Mouse (Mus musculus): Measurements from ENCODE around the gene Adipoq.

DNA sequence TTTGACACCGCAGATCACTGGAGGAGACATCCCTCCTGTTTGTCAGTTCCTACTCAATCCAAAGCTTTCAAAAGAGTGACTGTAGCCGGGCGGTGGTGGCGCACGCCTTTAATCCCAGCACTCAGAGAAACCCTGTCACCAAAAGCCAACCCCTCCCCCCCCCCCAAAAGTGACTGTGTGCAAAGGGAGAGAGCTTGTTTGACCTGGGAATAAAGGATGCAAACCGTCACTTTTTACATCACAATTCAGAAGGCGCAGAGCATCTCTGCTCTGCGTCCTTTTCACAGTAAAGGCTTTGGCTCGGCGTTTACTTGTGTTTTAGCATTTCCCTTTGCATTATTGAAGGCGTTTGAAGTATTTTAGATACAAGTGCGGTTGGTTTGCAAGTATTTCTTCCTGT, 46.7 kb upstream of the Adipoq start:
- no peak for TF ChIP-seq EP300 (IDR thresholded peaks at IDR 0.05; ENCODE audit: insufficient read depth, low read depth, low read length)
- no peak for TF ChIP-seq POLR2A (IDR thresholded peaks at IDR 0.05; ENCODE audit: insufficient read depth, low read depth, low read length)
- TF ChIP-seq CTCF (IDR thresholded peaks at IDR 0.05), result no peak

Measured in heart, adult 2 months (tissue).